Mouse (Mus musculus): ENCODE measurements around the gene Hsd3b1. TPM values are rescaled to one million over a fixed set of nuclear protein-coding genes. Genes with fewer than 3 reads are reported as not detected.

The Hsd3b1 gene
- not detected for total RNA-seq (2021)
- long read RNA-seq, experiment 1 = 0 reads
- long read RNA-seq, experiment 2 = 0 reads

- no peak for TF ChIP-seq CTCF (IDR thresholded peaks at IDR 0.05)
- DNase-seq (ENCODE audit: extremely low spot score in 1 of 2, low spot score in 2 of 2) = no peak
- intact Hi-C loops (cut with DNase I) = no loop called here
- Histone ChIP-seq H3K27ac (no peak within 1 kb of the TSS), H3K4me3 (no peak within 1 kb of the TSS)
Measured at GRCm38 (mm10) chr3:98859576-98859975, at the start of gene Hsd3b1. TSS of gene Hsd3b1 (minus strand) at chr3:98859794.

- H3K27ac ChIP-seq = no peak overlapping the region
- no peak for TF ChIP-seq CTCF (IDR thresholded peaks at IDR 0.05)
- intact Hi-C loops (cut with DNase I) = loop anchor here (10.0 kb wide), 1 partner anchor 1247 kb away; no protein-coding TSS in a partner anchor
Measured at GRCm38 (mm10) chr3:98897606-98898005, 38.0 kb upstream of the Hsd3b1 start.

GRCm38 (mm10) chr3:98895071-98895601 is 35.5 kb upstream of the Hsd3b1 start:
- Histone ChIP-seq H3K27ac (no peak overlapping the region), H3K4me3 (no peak overlapping the region)
- intact Hi-C loops (cut with DNase I) = loop anchor here (2.0 to 10.0 kb wide), 2 partner anchors 1044 to 1250 kb away; no protein-coding TSS in a partner anchor
- peak; percentile 65 for TF ChIP-seq CTCF (IDR thresholded peaks at IDR 0.05)
- peak in 1 of 2 experiments; percentile 16 for DNase-seq (ENCODE audit: extremely low spot score in 1 of 2, low spot score in 2 of 2)

More at GRCm38 (mm10) chr3:98897606-98898005, 38.0 kb upstream of the Hsd3b1 start:
- no peak for DNase-seq (ENCODE audit: extremely low spot score in 1 of 2, low spot score in 2 of 2)
- H3K4me3 ChIP-seq = no peak overlapping the region

GRCm38 (mm10) chr3:98893057-98893772 is 33.6 kb upstream of the Hsd3b1 start, which contains the start of gene Hao2:
TSS of gene Hao2 (minus strand) at chr3:98893239.
- no peak within 1 kb of the TSS for H3K27ac ChIP-seq
- no peak for DNase-seq (ENCODE audit: extremely low spot score in 1 of 2, low spot score in 2 of 2)
- intact Hi-C loops (cut with DNase I) = loop anchor here (5.0 to 10.0 kb wide), 2 partner anchors 79 to 1252 kb away; no protein-coding TSS in a partner anchor
- TF ChIP-seq CTCF (IDR thresholded peaks at IDR 0.05) = no peak
- no peak within 1 kb of the TSS for H3K4me3 ChIP-seq

- Histone ChIP-seq H3K27ac (no peak overlapping the region), H3K4me3 (no peak overlapping the region)
- DNase-seq (ENCODE audit: extremely low spot score in 1 of 2, low spot score in 2 of 2) = no peak
- intact Hi-C loops (cut with DNase I) = loop anchor here (5.0 to 10.0 kb wide), 2 partner anchors 82 to 1254 kb away; no protein-coding TSS in a partner anchor
- no peak for TF ChIP-seq CTCF (IDR thresholded peaks at IDR 0.05)
Measured at GRCm38 (mm10) chr3:98890430-98890829, 30.8 kb upstream of the Hsd3b1 start.

- intact Hi-C loops (cut with DNase I) = no loop called here
- no peak for DNase-seq (ENCODE audit: extremely low spot score in 1 of 2, low spot score in 2 of 2)
Measured at GRCm38 (mm10) chr3:98888206-98888605, 28.6 kb upstream of the Hsd3b1 start.

GRCm38 (mm10) chr3:98880831-98881230 is 21.2 kb upstream of the Hsd3b1 start:
- no peak for DNase-seq (ENCODE audit: extremely low spot score in 1 of 2, low spot score in 2 of 2)
- H3K4me3 ChIP-seq = no peak overlapping the region
- no peak for TF ChIP-seq CTCF (IDR thresholded peaks at IDR 0.05)
- no peak overlapping the region for H3K27ac ChIP-seq
- intact Hi-C loops (cut with DNase I) = no loop called here

More at GRCm38 (mm10) chr3:98888206-98888605, 28.6 kb upstream of the Hsd3b1 start:
- H3K4me3 ChIP-seq = no peak overlapping the region
- H3K27ac ChIP-seq = no peak overlapping the region
- TF ChIP-seq CTCF (IDR thresholded peaks at IDR 0.05) = no peak

GRCm38 (mm10) chr3:98880216-98880615 is 20.6 kb upstream of the Hsd3b1 start:
- intact Hi-C loops (cut with DNase I) = no loop called here
- Histone ChIP-seq H3K4me3 (no peak overlapping the region), H3K27ac (no peak overlapping the region)
- no peak for DNase-seq (ENCODE audit: extremely low spot score in 1 of 2, low spot score in 2 of 2)
- TF ChIP-seq CTCF (IDR thresholded peaks at IDR 0.05) = no peak

GRCm38 (mm10) chr3:98868219-98868618 is 8.6 kb upstream of the Hsd3b1 start:
- TF ChIP-seq CTCF (IDR thresholded peaks at IDR 0.05) = no peak
- H3K4me3 ChIP-seq = no peak overlapping the region
- no peak overlapping the region for H3K27ac ChIP-seq
- no peak for DNase-seq (ENCODE audit: extremely low spot score in 1 of 2, low spot score in 2 of 2)
- intact Hi-C loops (cut with DNase I) = no loop called here

GRCm38 (mm10) chr3:98862800-98863199 is 3.2 kb upstream of the Hsd3b1 start:
- intact Hi-C loops (cut with DNase I) = no loop called here
- Histone ChIP-seq H3K27ac (no peak overlapping the region), H3K4me3 (no peak overlapping the region)
- no peak for DNase-seq (ENCODE audit: extremely low spot score in 1 of 2, low spot score in 2 of 2)
- no peak for TF ChIP-seq CTCF (IDR thresholded peaks at IDR 0.05)

GRCm38 (mm10) chr3:98858051-98858450 is 1.5 kb downstream of the Hsd3b1 start:
- intact Hi-C loops (cut with DNase I) = no loop called here
- TF ChIP-seq CTCF (IDR thresholded peaks at IDR 0.05) = no peak
- DNase-seq (ENCODE audit: extremely low spot score in 1 of 2, low spot score in 2 of 2) = no peak
- H3K27ac ChIP-seq = no peak overlapping the region
- no peak overlapping the region for H3K4me3 ChIP-seq

GRCm38 (mm10) chr3:98856892-98857291 is 2.7 kb downstream of the Hsd3b1 start:
- no peak for TF ChIP-seq CTCF (IDR thresholded peaks at IDR 0.05)
- DNase-seq (ENCODE audit: extremely low spot score in 1 of 2, low spot score in 2 of 2) = no peak
- no peak overlapping the region for H3K27ac ChIP-seq
- H3K4me3 ChIP-seq = no peak overlapping the region
- intact Hi-C loops (cut with DNase I) = no loop called here
